Mouse (Mus musculus): Measurements from ENCODE around the gene Dapp1. TPM values are rescaled to one million over a fixed set of nuclear protein-coding genes. Genes with fewer than 3 reads are reported as not detected.

The Dapp1 gene
- polyA plus RNA-seq, 1 experiment from 2014 or later = 7.3 TPM

GRCm38 (mm10) chr3:138003264-138003663 is 21.9 kb upstream of the Dapp1 start:
- 76% methylated on average over 7 of the region's 7 CpGs for WGBS
- no peak overlapping the region for H3K9ac ChIP-seq
- H3K4me2 ChIP-seq = no peak overlapping the region
- no peaks in the 10 kb centered on the region for H3K27me3 ChIP-seq
- H3K4me1 ChIP-seq = no peaks in the 10 kb centered on the region
- no peaks in the 10 kb centered on the region for H3K9me3 ChIP-seq
- ATAC-seq (ENCODE audit: borderline replicate concordance, extremely low read depth, low FRiP score, low TSS enrichment) = no peak
- no peak overlapping the region for H3K27ac ChIP-seq
- H3K4me3 ChIP-seq = no peak overlapping the region
- no peaks in the 10 kb centered on the region for H3K36me3 ChIP-seq

- Histone ChIP-seq H3K4me3 (no peak overlapping the region), H3K36me3 (no peaks in the 10 kb centered on the region), H3K27ac (no peak overlapping the region), H3K9ac (no peak overlapping the region), H3K27me3 (no peaks in the 10 kb centered on the region), H3K4me1 (no peaks in the 10 kb centered on the region), H3K9me3 (no peaks in the 10 kb centered on the region), H3K4me2 (no peak overlapping the region)
- 49% methylated on average over 6 of the region's 6 CpGs for WGBS
- ATAC-seq (ENCODE audit: borderline replicate concordance, extremely low read depth, low FRiP score, low TSS enrichment) = no peak
These were observed 21.2 kb upstream of the Dapp1 start for GRCm38 (mm10) chr3:138002545-138002944.

GRCm38 (mm10) chr3:138001865-138002264 is 20.5 kb upstream of the Dapp1 start:
- Histone ChIP-seq H3K9me3 (no peaks in the 10 kb centered on the region), H3K36me3 (no peaks in the 10 kb centered on the region), H3K4me2 (no peak overlapping the region), H3K27ac (no peak overlapping the region), H3K27me3 (no peaks in the 10 kb centered on the region), H3K4me3 (no peak overlapping the region), H3K9ac (no peak overlapping the region), H3K4me1 (no peaks in the 10 kb centered on the region)
- WGBS = 59% methylated on average over 4 of the region's 4 CpGs
- no peak for ATAC-seq (ENCODE audit: borderline replicate concordance, extremely low read depth, low FRiP score, low TSS enrichment)

GRCm38 (mm10) chr3:138000724-138001069 is 19.4 kb upstream of the Dapp1 start:
- no peak overlapping the region for H3K27ac ChIP-seq
- ATAC-seq (ENCODE audit: borderline replicate concordance, extremely low read depth, low FRiP score, low TSS enrichment) = no peak
- 42% methylated on average over 4 of the region's 4 CpGs for WGBS

GRCm38 (mm10) chr3:138000062-138000723 is 18.8 kb upstream of the Dapp1 start:
- Histone ChIP-seq H3K36me3 (no peaks in the 10 kb centered on the region), H3K4me3 (no peak overlapping the region), H3K27ac (no peak overlapping the region), H3K9me3 (no peaks in the 10 kb centered on the region), H3K27me3 (no peaks in the 10 kb centered on the region), H3K4me2 (no peak overlapping the region), H3K9ac (no peak overlapping the region), H3K4me1 (no peaks in the 10 kb centered on the region)
- WGBS = 92% methylated on average over 8 of the region's 8 CpGs
- no peak; the same call in 1 of the 2 replicates for ATAC-seq (ENCODE audit: borderline replicate concordance, extremely low read depth, low FRiP score, low TSS enrichment)

More at GRCm38 (mm10) chr3:138000724-138001069, 19.4 kb upstream of the Dapp1 start:
- no peak overlapping the region for H3K4me2 ChIP-seq
- H3K4me3 ChIP-seq = no peak overlapping the region
- H3K4me1 ChIP-seq = no peaks in the 10 kb centered on the region
- no peaks in the 10 kb centered on the region for H3K36me3 ChIP-seq
- no peaks in the 10 kb centered on the region for H3K9me3 ChIP-seq
- no peaks in the 10 kb centered on the region for H3K27me3 ChIP-seq
- H3K9ac ChIP-seq = no peak overlapping the region

- Histone ChIP-seq H3K4me2 (0 out of 2 replicates have a peak overlapping the region, but pooled peaks have one; percentile 11), H3K36me3 (no peaks in the 10 kb centered on the region), H3K4me3 (no peak overlapping the region), H3K27ac (peak overlapping the region; percentile 29; the same call in 1 of the 2 replicates), H3K4me1 (no peaks in the 10 kb centered on the region), H3K27me3 (no peaks in the 10 kb centered on the region), H3K9me3 (no peaks in the 10 kb centered on the region), H3K9ac (no peak overlapping the region)
- no peak for ATAC-seq (ENCODE audit: borderline replicate concordance, extremely low read depth, low FRiP score, low TSS enrichment)
- 67% methylated on average over 9 of the region's 9 CpGs for WGBS
These were observed 18.0 kb upstream of the Dapp1 start for GRCm38 (mm10) chr3:137999224-137999790.

DNA sequence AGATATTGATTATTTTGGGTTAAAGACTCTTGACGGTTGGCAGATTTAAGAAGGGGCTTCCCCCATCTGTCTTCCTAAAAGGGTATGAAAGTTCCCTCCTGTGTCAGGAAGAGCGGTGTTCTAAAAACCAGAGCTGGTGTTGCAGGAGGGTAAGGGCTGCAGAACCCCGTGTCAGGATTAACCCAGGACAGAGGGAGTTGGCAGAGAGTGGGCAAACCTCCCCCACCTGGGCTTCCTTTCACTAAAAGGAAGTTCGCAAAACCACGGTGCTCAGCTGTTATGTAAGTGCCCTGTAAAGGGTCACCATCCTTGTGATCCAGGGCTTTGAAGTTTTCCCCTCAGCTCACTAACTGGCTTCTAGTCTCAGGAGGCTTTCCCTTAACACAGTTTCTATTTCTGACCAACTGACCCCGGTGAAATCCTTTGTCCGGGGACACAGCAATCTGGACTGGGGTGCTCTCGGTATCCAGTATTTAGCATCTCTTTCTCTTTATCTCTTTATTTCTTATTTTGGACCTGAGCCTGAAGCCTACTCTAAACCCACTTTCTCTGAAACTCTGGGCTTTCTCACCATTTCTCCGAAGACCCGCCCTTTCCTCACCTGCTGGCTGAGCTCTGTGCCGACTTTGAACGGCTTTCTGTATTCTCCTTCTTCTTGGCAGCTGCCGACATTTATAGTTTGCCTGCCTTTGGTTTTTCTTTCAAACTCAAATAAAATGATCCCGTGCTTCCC is 17.3 kb upstream of the Dapp1 start:
- ATAC-seq (ENCODE audit: borderline replicate concordance, extremely low read depth, low FRiP score, low TSS enrichment) = no peak
- Histone ChIP-seq H3K27me3 (no peaks in the 10 kb centered on the region), H3K4me2 (0 out of 2 replicates have a peak overlapping the region, but pooled peaks have one; percentile 11), H3K9ac (no peak overlapping the region), H3K4me3 (no peak overlapping the region), H3K27ac (peak overlapping the region; percentile 29; the same call in 1 of the 2 replicates), H3K36me3 (no peaks in the 10 kb centered on the region), H3K9me3 (no peaks in the 10 kb centered on the region), H3K4me1 (0 out of 2 replicates have a peak, but pooled peaks cover 4% of the 10 kb centered on the region)
- 57% methylated on average over 14 of the region's 14 CpGs for WGBS

GRCm38 (mm10) chr3:137995486-137995885 is 14.1 kb upstream of the Dapp1 start:
- no peak for ATAC-seq (ENCODE audit: borderline replicate concordance, extremely low read depth, low FRiP score, low TSS enrichment)
- 85% methylated on average over 7 of the region's 7 CpGs for WGBS
- Histone ChIP-seq H3K9ac (no peak overlapping the region), H3K4me3 (no peak overlapping the region), H3K36me3 (no peaks in the 10 kb centered on the region), H3K4me1 (0 out of 2 replicates have a peak, but pooled peaks cover 4% of the 10 kb centered on the region), H3K9me3 (no peaks in the 10 kb centered on the region), H3K27me3 (no peaks in the 10 kb centered on the region), H3K27ac (no peak overlapping the region), H3K4me2 (no peak overlapping the region)

- Histone ChIP-seq H3K27ac (no peak overlapping the region), H3K27me3 (no peaks in the 10 kb centered on the region), H3K4me3 (no peak overlapping the region), H3K4me2 (no peak overlapping the region), H3K4me1 (0 out of 2 replicates have a peak, but pooled peaks cover 4% of the 10 kb centered on the region), H3K36me3 (no peaks in the 10 kb centered on the region), H3K9ac (no peak overlapping the region), H3K9me3 (no peaks in the 10 kb centered on the region)
- WGBS = 51% methylated on average over 2 of the region's 2 CpGs
- ATAC-seq (ENCODE audit: borderline replicate concordance, extremely low read depth, low FRiP score, low TSS enrichment) = no peak
These were observed 12.9 kb upstream of the Dapp1 start for GRCm38 (mm10) chr3:137994196-137994595.

DNA sequence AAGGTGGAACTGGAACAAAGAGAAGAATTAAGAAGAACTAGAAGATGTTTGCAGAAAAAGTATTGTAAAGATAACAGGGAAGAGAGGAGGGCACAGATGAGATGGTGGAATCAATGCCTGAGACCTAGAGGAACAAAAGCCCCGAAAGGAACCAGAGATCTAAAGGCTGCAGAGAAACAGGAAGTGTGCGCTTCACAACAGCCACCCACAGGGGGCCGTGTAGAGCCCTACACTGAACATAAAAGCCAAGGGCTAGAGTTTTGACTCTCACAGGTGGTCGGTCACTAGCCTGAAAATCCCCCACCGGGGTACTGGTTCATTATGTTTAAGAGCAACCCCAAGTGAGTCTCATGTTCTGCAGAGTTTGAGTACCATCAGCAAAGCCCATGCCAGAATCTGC is 11.0 kb upstream of the Dapp1 start:
- Histone ChIP-seq H3K4me1 (0 out of 2 replicates have a peak, but pooled peaks cover 4% of the 10 kb centered on the region), H3K27me3 (no peaks in the 10 kb centered on the region), H3K9me3 (no peaks in the 10 kb centered on the region), H3K4me2 (no peak overlapping the region), H3K36me3 (no peaks in the 10 kb centered on the region), H3K27ac (no peak overlapping the region), H3K9ac (no peak overlapping the region), H3K4me3 (no peak overlapping the region)
- no peak for ATAC-seq (ENCODE audit: borderline replicate concordance, extremely low read depth, low FRiP score, low TSS enrichment)
- 78% methylated on average over 5 of the region's 5 CpGs for WGBS

GRCm38 (mm10) chr3:137991183-137991582 is 9.8 kb upstream of the Dapp1 start:
- H3K36me3 ChIP-seq = no peaks in the 10 kb centered on the region
- H3K9ac ChIP-seq = no peak overlapping the region
- peak; percentile 81 for ATAC-seq (ENCODE audit: borderline replicate concordance, extremely low read depth, low FRiP score, low TSS enrichment)

DNA sequence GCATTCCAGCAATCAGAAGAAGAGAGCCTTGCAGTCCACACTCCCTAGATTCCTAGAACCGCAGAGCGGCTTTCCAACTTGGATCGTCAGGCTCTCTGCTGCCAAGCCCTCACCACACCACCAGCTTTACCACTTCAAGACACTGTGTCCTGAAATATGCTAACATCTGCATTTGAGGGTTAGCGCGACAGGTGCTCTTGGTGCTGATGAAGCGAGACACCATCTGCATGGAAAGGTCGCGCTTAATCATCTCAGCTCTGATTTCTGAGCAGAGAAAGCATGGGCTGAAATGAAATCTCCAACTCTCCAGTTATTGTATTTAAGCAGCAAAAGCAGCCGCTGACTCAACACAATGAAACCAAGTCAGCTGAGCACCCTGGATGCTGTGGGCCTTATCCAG is 8.1 kb upstream of the Dapp1 start:
- H3K9ac ChIP-seq = no peak overlapping the region
- H3K27me3 ChIP-seq = no peaks in the 10 kb centered on the region
- 90% methylated on average over 9 of the region's 9 CpGs for WGBS
- H3K36me3 ChIP-seq = no peaks in the 10 kb centered on the region
- no peaks in the 10 kb centered on the region for H3K9me3 ChIP-seq
- ATAC-seq (ENCODE audit: borderline replicate concordance, extremely low read depth, low FRiP score, low TSS enrichment) = no peak
- 0 out of 2 replicates have a peak, but pooled peaks cover 4% of the 10 kb centered on the region for H3K4me1 ChIP-seq
- no peak overlapping the region for H3K4me2 ChIP-seq
- no peak overlapping the region for H3K27ac ChIP-seq
- H3K4me3 ChIP-seq = no peak overlapping the region

More at GRCm38 (mm10) chr3:137991183-137991582, 9.8 kb upstream of the Dapp1 start:
- H3K27ac ChIP-seq = no peak overlapping the region
- no peak overlapping the region for H3K4me2 ChIP-seq
- no peaks in the 10 kb centered on the region for H3K9me3 ChIP-seq
- no peak overlapping the region for H3K4me3 ChIP-seq
- H3K4me1 ChIP-seq = 0 out of 2 replicates have a peak, but pooled peaks cover 4% of the 10 kb centered on the region
- H3K27me3 ChIP-seq = no peaks in the 10 kb centered on the region
- 13% methylated on average over 11 of the region's 11 CpGs for WGBS
